Mouse (Mus musculus) limb, embryonic 11.5 days (tissue): ENCODE measurements around the gene Eif2b2. TPM values are rescaled to one million over a fixed set of nuclear protein-coding genes. Genes with fewer than 3 reads are reported as not detected.
A peak's percentile ranks its signal among the peaks of the same experiment; 100 is the strongest.

Source experiments
- ATAC-seq: fragments of 200-750 bp; cut with Nextera tagmentation; 2 replicates; pipeline ENCODE4 v1.8.0; 2017; ENCODE audit warnings: low read depth; ENCODE audit not compliant: insufficient number of reproducible peaks, low FRiP score, low TSS enrichment
- DNase-seq: peaks from one replicate; pipeline ENCODE4 v3.0.0-alpha.2; 2015; ENCODE audit warnings: low spot score
- H3K27ac ChIP-seq: fragments of 300-500 bp; sonication (generic); replicated peaks from 2 replicates; pipeline ENCODE4 v1.5.1; 2014; ENCODE audit warnings: low read depth, mild to moderate bottlenecking, low read length
- H3K27me3 ChIP-seq: fragments of 300-500 bp; sonication (generic); 2 replicates; pipeline ENCODE4 v1.6.1; 2014; ENCODE audit warnings: mild to moderate bottlenecking, low read length, mixed read lengths; ENCODE audit not compliant: control insufficient read depth, insufficient read depth
- H3K36me3 ChIP-seq: fragments of 300-500 bp; sonication (generic); 2 replicates; pipeline ENCODE4 v1.6.1; 2014; ENCODE audit warnings: mild to moderate bottlenecking, low read length, moderate library complexity, mixed read lengths; ENCODE audit not compliant: control insufficient read depth, insufficient read depth
- H3K4me1 ChIP-seq: fragments of 300-500 bp; sonication (generic); 2 replicates; pipeline ENCODE4 v1.6.1; 2014; ENCODE audit warnings: low read length, mixed read lengths; ENCODE audit not compliant: control insufficient read depth, insufficient read depth
- H3K4me2 ChIP-seq: fragments of 300-500 bp; sonication (generic); 2 replicates; pipeline ENCODE4 v1.6.1; 2014; ENCODE audit warnings: low read depth, mild to moderate bottlenecking, moderate library complexity; ENCODE audit not compliant: severe bottlenecking
- H3K4me3 ChIP-seq: fragments of 300-500 bp; sonication (generic); 2 replicates; pipeline ENCODE4 v1.5.1; 2014; ENCODE audit warnings: low read depth, low read length
- H3K9ac ChIP-seq: fragments of 300-500 bp; sonication (generic); 2 replicates; pipeline ENCODE4 v1.6.1; 2014; ENCODE audit warnings: mild to moderate bottlenecking, low read length
- H3K9me3 ChIP-seq: fragments of 300-500 bp; sonication (generic); 2 replicates; pipeline ENCODE4 v1.6.1; 2016; ENCODE audit warnings: low read length; ENCODE audit not compliant: control insufficient read depth
- WGBS: fragments of 180-500 bp; shearing (Covaris S2); extraction: QIAGEN DNeasy Blood & Tissue Kit; methylation state at CpG from one replicate; pipeline ENCODE4 v1.1.7; 2014; 5-methylcytosine and 5-hydroxymethylcytosine counted together
- polyA plus RNA-seq: library from polyadenylated mRNA; unstranded; fragments of >200 nt; fragmentation: Nextera tagmentation; extraction: Ambion mirVana; gene quantifications from 2 replicates; pipeline ENCODE4 v1.2.1, GENCODE M21; 2014

Gene Eif2b2
- polyA plus RNA-seq, 1 experiment from 2014 or later, result 103 TPM

DNA sequence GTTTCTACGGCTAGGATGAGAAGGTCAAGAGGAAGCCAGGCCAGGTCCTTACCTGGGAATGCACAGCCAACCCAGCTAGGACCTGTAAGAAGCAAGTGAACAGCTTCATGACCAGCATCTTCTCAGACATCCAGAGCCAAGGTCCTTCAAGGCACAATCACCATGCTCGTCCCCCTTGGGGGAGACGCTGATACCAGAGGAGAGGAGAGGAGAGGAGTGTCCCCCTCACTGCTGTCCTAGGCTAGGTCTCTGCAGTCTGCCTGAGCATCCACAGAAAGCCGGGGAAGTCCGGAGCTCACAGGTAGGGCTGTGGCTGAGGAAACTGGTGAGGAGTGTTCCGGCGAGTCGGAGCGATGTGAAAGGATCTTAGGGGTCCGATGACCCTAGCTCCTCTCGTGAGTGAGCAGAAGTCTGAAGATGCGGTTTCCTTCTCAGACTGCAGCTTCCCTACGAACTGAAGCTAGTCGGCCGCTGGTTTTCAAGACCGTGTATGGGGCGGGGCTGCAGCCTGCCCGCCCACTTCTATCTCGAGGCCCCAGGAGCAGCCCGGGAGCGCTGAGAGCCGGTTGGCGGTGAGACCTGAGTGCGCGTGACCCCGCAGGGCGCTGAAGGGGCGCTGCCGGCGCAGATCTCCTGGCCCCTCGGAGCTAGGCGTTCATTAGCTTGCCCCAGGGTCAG lies 42.3 kb upstream of the Eif2b2 start:
- 2% methylated on average over 32 of the region's 32 CpGs for WGBS
- no peak overlapping the region for H3K27ac ChIP-seq
- peak overlapping the region; percentile 31 for H3K4me3 ChIP-seq
- peak overlapping the region; percentile 17 for H3K9ac ChIP-seq
- H3K9me3 ChIP-seq, result no peaks in the 10 kb centered on the region
- ATAC-seq (no peak), DNase-seq (peak; percentile 69)
- peak overlapping the region; percentile 64 for H3K4me2 ChIP-seq
- H3K4me1 ChIP-seq, result peaks cover 32% of the 10 kb centered on the region
- H3K27me3 ChIP-seq, result no peaks in the 10 kb centered on the region
- H3K36me3 ChIP-seq, result no peaks in the 10 kb centered on the region

- Histone ChIP-seq H3K36me3 (no peaks in the 10 kb centered on the region), H3K4me3 (peak within 1 kb of the TSS; percentile 31), H3K27ac (no peak within 1 kb of the TSS), H3K4me2 (peak within 1 kb of the TSS; percentile 64), H3K9ac (peak within 1 kb of the TSS; percentile 17), H3K4me1 (peaks cover 35% of the 10 kb centered on the region), H3K27me3 (no peaks in the 10 kb centered on the region), H3K9me3 (no peaks in the 10 kb centered on the region)
- ATAC-seq, result no peak
- 75% methylated on average over 10 of the region's 10 CpGs for WGBS
- no peak for DNase-seq
Observed at GRCm38 (mm10) chr12:85177740-85178239, 41.5 kb upstream of the Eif2b2 start, which contains the start of gene Pgf. Pgf (minus strand) TSS chr12:85177790.

DNA sequence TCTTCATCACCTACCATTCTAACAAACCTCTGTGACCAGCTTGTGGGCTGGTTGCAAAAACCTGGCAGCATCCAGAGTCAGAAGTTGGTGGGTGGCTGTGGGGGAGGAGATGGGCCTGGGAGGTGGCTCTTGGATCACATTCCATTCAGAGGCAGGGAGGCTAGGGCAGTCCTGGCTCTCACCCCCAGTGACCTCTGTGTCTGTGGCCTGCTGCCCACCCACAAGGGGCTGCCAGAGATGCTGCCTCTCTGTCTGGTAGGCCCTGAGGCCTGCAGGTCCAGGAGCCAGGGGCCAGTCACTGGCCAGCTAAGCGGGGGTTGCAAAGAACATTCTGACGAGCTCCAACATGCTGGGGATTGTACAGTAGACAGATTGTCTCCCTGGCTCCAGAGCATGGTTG lies 41.0 kb upstream of the Eif2b2 start:
- Histone ChIP-seq H3K4me2 (no peak overlapping the region), H3K9me3 (no peaks in the 10 kb centered on the region), H3K36me3 (no peaks in the 10 kb centered on the region), H3K27ac (no peak overlapping the region), H3K4me1 (peaks cover 35% of the 10 kb centered on the region), H3K4me3 (no peak overlapping the region), H3K27me3 (no peaks in the 10 kb centered on the region), H3K9ac (no peak overlapping the region)
- 66% methylated on average over 2 of the region's 2 CpGs for WGBS
- DNase-seq (no peak), ATAC-seq (no peak)

- no peak for ATAC-seq
- H3K4me1 ChIP-seq, result peaks cover 16% of the 10 kb centered on the region
- DNase-seq, result no peak
- H3K4me2 ChIP-seq, result no peak overlapping the region
- no peak overlapping the region for H3K9ac ChIP-seq
- no peaks in the 10 kb centered on the region for H3K36me3 ChIP-seq
- H3K27me3 ChIP-seq, result no peaks in the 10 kb centered on the region
- no peaks in the 10 kb centered on the region for H3K9me3 ChIP-seq
- no peak overlapping the region for H3K27ac ChIP-seq
- no peak overlapping the region for H3K4me3 ChIP-seq
- WGBS, result 49% methylated on average over 15 of the region's 17 CpGs
Observed at GRCm38 (mm10) chr12:85181475-85182344, 37.6 kb upstream of the Eif2b2 start.

DNA sequence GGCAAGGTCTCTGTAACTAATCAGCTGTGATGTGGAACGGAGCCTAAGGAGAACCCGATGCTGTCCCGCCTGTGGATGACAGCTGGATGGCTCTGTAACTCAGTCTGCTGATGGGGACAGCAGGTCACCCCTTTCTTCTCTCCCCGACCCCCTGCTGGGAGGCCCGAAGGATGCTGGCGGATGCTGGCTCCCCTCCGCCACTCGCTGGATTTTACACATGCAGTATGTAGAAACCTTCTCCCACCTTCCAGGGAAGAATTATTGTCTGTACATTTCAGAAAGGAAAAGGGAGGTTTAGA lies 37.0 kb upstream of the Eif2b2 start:
- Histone ChIP-seq H3K4me3 (no peak overlapping the region), H3K27me3 (no peaks in the 10 kb centered on the region)

GRCm38 (mm10) chr12:85182898-85183297 lies 36.4 kb upstream of the Eif2b2 start:
- WGBS, result 76% methylated on average over 5 of the region's 5 CpGs
- Histone ChIP-seq H3K27ac (no peak overlapping the region), H3K4me1 (peaks cover 8% of the 10 kb centered on the region), H3K4me2 (no peak overlapping the region), H3K27me3 (no peaks in the 10 kb centered on the region), H3K36me3 (no peaks in the 10 kb centered on the region), H3K9ac (no peak overlapping the region), H3K9me3 (no peaks in the 10 kb centered on the region), H3K4me3 (no peak overlapping the region)
- no peak for DNase-seq
- ATAC-seq, result no peak

More for the DNA sequence above, 37.0 kb upstream of the Eif2b2 start:
- Histone ChIP-seq H3K36me3 (no peaks in the 10 kb centered on the region), H3K27ac (no peak overlapping the region), H3K9me3 (no peaks in the 10 kb centered on the region), H3K4me2 (no peak overlapping the region), H3K4me1 (peaks cover 13% of the 10 kb centered on the region), H3K9ac (no peak overlapping the region)
- no peak for DNase-seq
- ATAC-seq, result no peak
- 14% methylated on average over 8 of the region's 8 CpGs for WGBS

GRCm38 (mm10) chr12:85184118-85184517 lies 35.2 kb upstream of the Eif2b2 start:
- 60% methylated on average over 5 of the region's 5 CpGs for WGBS
- H3K9me3 ChIP-seq, result no peaks in the 10 kb centered on the region
- H3K27me3 ChIP-seq, result no peaks in the 10 kb centered on the region
- no peak overlapping the region for H3K9ac ChIP-seq
- no peak overlapping the region for H3K4me2 ChIP-seq
- no peak overlapping the region for H3K27ac ChIP-seq
- H3K4me3 ChIP-seq, result no peak overlapping the region
- no peak for DNase-seq
- no peak for ATAC-seq
- no peaks in the 10 kb centered on the region for H3K36me3 ChIP-seq
- peaks cover 8% of the 10 kb centered on the region for H3K4me1 ChIP-seq

- WGBS, result 68% methylated on average over 8 of the region's 8 CpGs
- no peak overlapping the region for H3K27ac ChIP-seq
- H3K4me3 ChIP-seq, result no peak overlapping the region
- H3K4me2 ChIP-seq, result no peak overlapping the region
- H3K9ac ChIP-seq, result no peak overlapping the region
- no peaks in the 10 kb centered on the region for H3K27me3 ChIP-seq
- ATAC-seq, result no peak
- DNase-seq, result no peak
- no peaks in the 10 kb centered on the region for H3K36me3 ChIP-seq
- H3K4me1 ChIP-seq, result peaks cover 8% of the 10 kb centered on the region
- H3K9me3 ChIP-seq, result no peaks in the 10 kb centered on the region
Observed at GRCm38 (mm10) chr12:85185810-85186209, 33.5 kb upstream of the Eif2b2 start.
